In genomic region chr1:57339156-57339796, GRCm38 (mm10) we compare ENCODE assay signal across 10 mouse cellular contexts. TPM values are rescaled to one million over a fixed set of nuclear protein-coding genes. Genes with fewer than 3 reads are reported as not detected.
A peak's percentile ranks its signal among the peaks of the same experiment; 100 is the strongest.
DNase-seq lines count a peak whose midpoint lies in the region; ATAC-seq and TF ChIP-seq lines count a peak whose summit lies in the region.
"Had no signal": no experiment of that assay in that cellular context is flagged by ENCODE, and none has a peak within 500 bp of the region (broad histone marks: within the 10 kb centered on the region; RNA-seq: fewer than 3 reads in every experiment).

No protein-coding gene starts in this region.

- no peaks in the 10 kb centered on the region for H3K79me2 ChIP-seq in heart, adult 2 months (replicated peaks; ENCODE audit: control insufficient read depth, insufficient read depth, low read length)

- ATAC-seq in lung, postnatal 0 days = no peak

- no peak overlapping the region for H3K9ac ChIP-seq in heart, adult 2 months (ENCODE audit: low read depth, low read length)
- no peak overlapping the region for H3K9ac ChIP-seq in lung, postnatal 0 days (replicated peaks; ENCODE audit: low read depth)
- H3K9ac ChIP-seq: liver, embryonic 15.5 days had no signal

- no peaks in the 10 kb centered on the region for H3K36me3 ChIP-seq in heart, adult 2 months (ENCODE audit: control insufficient read depth, insufficient read depth, low read length)
- no peaks in the 10 kb centered on the region for H3K36me3 ChIP-seq in lung, postnatal 0 days (ENCODE audit: insufficient read depth, low read length)
- H3K36me3 ChIP-seq: liver, embryonic 15.5 days had no signal

- TF ChIP-seq CTCF in heart, adult 2 months (IDR thresholded peaks at IDR 0.05) = peak; percentile 69
- TF ChIP-seq CTCF in lung, postnatal 0 days (IDR thresholded peaks at IDR 0.05) = peak; percentile 56

- H3K4me3 ChIP-seq in heart, adult 2 months = no peak overlapping the region
- H3K4me3 ChIP-seq in lung, postnatal 0 days (ENCODE audit: low read depth, low read length) = no peak overlapping the region
- H3K4me3 ChIP-seq: liver, embryonic 15.5 days had no signal

- no peak for TF ChIP-seq POLR2A in heart, adult 2 months (IDR thresholded peaks at IDR 0.05; ENCODE audit: insufficient read depth, low read depth, low read length)

- H3K9me3 ChIP-seq in lung, postnatal 0 days (ENCODE audit: low read length) = no peaks in the 10 kb centered on the region
- H3K9me3 ChIP-seq: liver, embryonic 15.5 days had no signal

- 41% methylated on average over 14 of the region's 14 CpGs for WGBS in heart, adult 2 months
- 39% methylated on average over 14 of the region's 14 CpGs for WGBS in lung, postnatal 0 days

- H3K4me2 ChIP-seq in lung, postnatal 0 days (replicated peaks; ENCODE audit: low read depth, low read length) = no peak overlapping the region
- H3K4me2 ChIP-seq: liver, embryonic 15.5 days had no signal

- TF ChIP-seq EP300 in heart, adult 2 months (IDR thresholded peaks at IDR 0.05; ENCODE audit: insufficient read depth, low read depth, low read length) = no peak
- TF ChIP-seq EP300 in lung, postnatal 0 days (IDR thresholded peaks at IDR 0.05) = no peak

- H3K4me1 ChIP-seq in heart, adult 2 months (ENCODE audit: control insufficient read depth, insufficient read depth, low read length) = no peaks in the 10 kb centered on the region; the same call in 1 of the 2 replicates
- no peaks in the 10 kb centered on the region for H3K4me1 ChIP-seq in lung, postnatal 0 days (ENCODE audit: insufficient read depth, low read depth, low read length)
- H3K4me1 ChIP-seq: liver, embryonic 15.5 days had no signal

- H3K27me3 ChIP-seq in heart, adult 2 months (ENCODE audit: control insufficient read depth, insufficient read depth, low read length) = no peaks in the 10 kb centered on the region
- H3K27me3 ChIP-seq in lung, postnatal 0 days (replicated peaks; ENCODE audit: insufficient read depth, low read length) = no peaks in the 10 kb centered on the region
- H3K27me3 ChIP-seq: liver, embryonic 15.5 days had no signal

- H3K27ac ChIP-seq in heart, adult 2 months = no peak overlapping the region
- no peak overlapping the region for H3K27ac ChIP-seq in lung, postnatal 0 days (ENCODE audit: low read length)
- H3K27ac ChIP-seq: liver, embryonic 15.5 days had no signal

- intact Hi-C loops in heart, adult 2 months (cut with DNase I) = no loop called here

- DNase-seq in heart, adult 2 months = no peak
- no peak for DNase-seq in heart, adult 11 months
- peak; percentile 64 for DNase-seq in lung, postnatal 0 days (ENCODE audit: low spot score)
- DNase-seq in lung, postnatal 4 days = no peak
- peak; percentile 68 for DNase-seq in embryo, embryonic 10.5 days (ENCODE audit: low spot score)
- DNase-seq in telencephalon, adult 2 months (ENCODE audit: low read depth, low spot score) = peak; percentile 6
- no peak for DNase-seq in kidney, postnatal 4 days
- no peak for DNase-seq in adrenal gland, postnatal 10 days
- DNase-seq: thymus, postnatal 25 days had no signal

RNA-seq across cellular contexts. Expression of gene 1700066M21Rik, which starts 38.1 kb away (rescaled TPM):
- 1 to 10 TPM; 1.9 to 2.0 TPM for total RNA-seq in heart, adult 2 months (2021)
- polyA plus RNA-seq in heart, adult 2 months (2012; rRNA removed) = 1.3 and 1.6 TPM in 2 replicates
- polyA plus RNA-seq in lung, postnatal 0 days (2015; fragmentation: Nextera tagmentation; extraction: Ambion mirVana) = 5.3 and 6.3 TPM in 2 replicates
- 1 to 10 TPM; 5.6 to 7.1 TPM for total RNA-seq in adrenal gland, postnatal 10 days (2021)

Comparison
In these comparisons a context has a peak if more than half of its experiments do, and no peak if none do; other contexts are left out.
1. DNase-seq: peak in lung, postnatal 0 days (single experiment), embryo, embryonic 10.5 days (single experiment) and telencephalon, adult 2 months (single experiment); none in heart, adult 2 months (0 of 2), heart, adult 11 months (single experiment), lung, postnatal 4 days (0 of 2), kidney, postnatal 4 days (0 of 2) and adrenal gland, postnatal 10 days (single experiment).